Mouse (Mus musculus): ENCODE data around the gene Cldn15.

DNA sequence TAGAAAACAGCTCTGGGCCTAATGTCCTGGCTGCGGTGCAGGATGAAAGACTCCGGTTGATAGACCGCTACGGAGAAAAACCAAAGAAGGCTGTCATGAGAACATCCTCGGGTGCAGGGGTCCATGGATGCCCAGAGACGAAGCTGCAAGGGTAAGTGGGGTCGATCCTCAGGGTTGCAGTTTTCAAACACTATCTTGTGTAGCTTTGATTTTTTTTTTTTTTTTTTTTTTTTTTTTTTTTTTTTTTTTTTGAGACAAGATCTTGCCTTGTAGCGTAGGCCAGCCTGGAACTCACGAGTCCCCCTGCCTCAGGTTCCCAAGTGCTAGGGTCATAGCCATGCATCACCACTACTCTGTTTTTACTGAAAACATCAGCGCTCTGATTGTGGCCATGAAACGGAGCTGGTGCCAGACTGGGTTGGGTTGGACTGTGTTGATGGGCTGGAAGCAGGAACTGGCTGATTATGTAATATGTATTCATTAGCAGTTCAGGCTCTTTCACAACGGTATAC lies 12.9 kb upstream of the Cldn15 start:
- TF ChIP-seq CTCF (IDR thresholded peaks at IDR 0.05; ENCODE audit: low read depth) (no peak), EP300 (IDR thresholded peaks at IDR 0.05; ENCODE audit: low read depth) (no peak)

Data from liver, postnatal 0 days (tissue).